8 mouse cellular contexts compared by ENCODE assay signal in genomic region chr11:69947337-69948065, GRCm38 (mm10). TPM values are rescaled to one million over a fixed set of nuclear protein-coding genes. Genes with fewer than 3 reads are reported as not detected.
DNase-seq lines count a peak whose midpoint lies in the region; ATAC-seq and TF ChIP-seq lines count a peak whose summit lies in the region.

No protein-coding gene starts in this region.

- no peak for TF ChIP-seq CTCF in bone marrow macrophage, adult 2 months (IDR thresholded peaks at IDR 0.05; ENCODE audit: low read depth, low read length)
- no peak for TF ChIP-seq CTCF in hindbrain, postnatal 0 days (IDR thresholded peaks at IDR 0.05; ENCODE audit: low read depth)

- peak overlapping the region; percentile 37; the same call in 1 of the 2 replicates for H3K9ac ChIP-seq in hindbrain, postnatal 0 days (replicated peaks; ENCODE audit: low read length)
- H3K9ac ChIP-seq in liver, embryonic 13.5 days = peak overlapping the region; percentile 87
- H3K9ac ChIP-seq in stomach, embryonic 14.5 days (replicated peaks; ENCODE audit: low read depth, low read length) = peak overlapping the region; percentile 47

- peak overlapping the region; percentile 6; the same call in 1 of the 2 replicates for H3K4me3 ChIP-seq in bone marrow macrophage, adult 2 months (ENCODE audit: insufficient read depth, low read length)
- H3K4me3 ChIP-seq in hindbrain, postnatal 0 days (ENCODE audit: low read length) = peak overlapping the region; percentile 42
- peak overlapping the region; percentile 78 for H3K4me3 ChIP-seq in liver, embryonic 13.5 days (replicated peaks)
- H3K4me3 ChIP-seq in stomach, embryonic 14.5 days (ENCODE audit: low read depth, low read length) = peak overlapping the region; percentile 46

- H3K9me3 ChIP-seq in hindbrain, postnatal 0 days (ENCODE audit: low read length) = no peaks in the 10 kb centered on the region
- H3K9me3 ChIP-seq in liver, embryonic 13.5 days (replicated peaks) = no peaks in the 10 kb centered on the region
- no peaks in the 10 kb centered on the region for H3K9me3 ChIP-seq in stomach, embryonic 14.5 days (ENCODE audit: control insufficient read depth, low read depth, low read length)

- 4% methylated on average over 29 of the region's 29 CpGs for WGBS in hindbrain, postnatal 0 days
- WGBS in liver, embryonic 13.5 days (ENCODE audit: insufficient replicate concordance) = 16% methylated on average over 29 of the region's 29 CpGs
- 2% methylated on average over 29 of the region's 29 CpGs for WGBS in stomach, embryonic 14.5 days

- no peaks in the 10 kb centered on the region for H3K36me3 ChIP-seq in hindbrain, postnatal 0 days (ENCODE audit: insufficient read depth, low read length)
- peaks cover 34% of the 10 kb centered on the region for H3K36me3 ChIP-seq in liver, embryonic 13.5 days
- H3K36me3 ChIP-seq in stomach, embryonic 14.5 days (ENCODE audit: control insufficient read depth, insufficient read depth, low read length) = peaks cover 20% of the 10 kb centered on the region

- H3K27ac ChIP-seq in bone marrow macrophage, adult 2 months (ENCODE audit: insufficient read depth, low read depth, low read length) = no peak overlapping the region
- peak overlapping the region; percentile 48; the same call in 1 of the 2 replicates for H3K27ac ChIP-seq in hindbrain, postnatal 0 days
- peak overlapping the region; percentile 93 for H3K27ac ChIP-seq in liver, embryonic 13.5 days
- H3K27ac ChIP-seq in stomach, embryonic 14.5 days (ENCODE audit: low read length) = peak overlapping the region; percentile 77

- ATAC-seq in hindbrain, postnatal 0 days = peak; percentile 48
- no peak for ATAC-seq in liver, embryonic 13.5 days (ENCODE audit: low read depth)
- ATAC-seq in stomach, embryonic 14.5 days (ENCODE audit: insufficient number of reproducible peaks, insufficient read depth, low FRiP score, low read depth) = peak; percentile 29

- DNase-seq in adipocyte (ENCODE audit: low spot score) = peak; percentile 32
- peak; percentile 78 for DNase-seq in gastrocnemius, postnatal 10 days
- peak; percentile 44 for DNase-seq in hindbrain, postnatal 0 days (ENCODE audit: low spot score)
- no peak for DNase-seq in liver, embryonic 13.5 days
- no peak for DNase-seq in yolk sac, embryonic 10.5 days (ENCODE audit: low spot score)
- no peak for DNase-seq in thymus, postnatal 0 days (ENCODE audit: low spot score)

- peak overlapping the region; percentile 57 for H3K4me2 ChIP-seq in hindbrain, postnatal 0 days (ENCODE audit: low read depth, low read length)
- H3K4me2 ChIP-seq in liver, embryonic 13.5 days = peak overlapping the region; percentile 95
- peak overlapping the region; percentile 55 for H3K4me2 ChIP-seq in stomach, embryonic 14.5 days (replicated peaks; ENCODE audit: low read depth, low read length)

- H3K27me3 ChIP-seq in hindbrain, postnatal 0 days (ENCODE audit: insufficient read depth, low read length) = peaks cover 6% of the 10 kb centered on the region; the same call in 1 of the 2 replicates
- peaks cover 59% of the 10 kb centered on the region for H3K27me3 ChIP-seq in liver, embryonic 13.5 days
- no peaks in the 10 kb centered on the region for H3K27me3 ChIP-seq in stomach, embryonic 14.5 days (ENCODE audit: control insufficient read depth, insufficient read depth, low read length)

- TF ChIP-seq POLR2A in bone marrow macrophage, adult 2 months (IDR thresholded peaks at IDR 0.05; ENCODE audit: borderline replicate concordance, low read depth, low read length) = no peak

- H3K4me1 ChIP-seq in bone marrow macrophage, adult 2 months (ENCODE audit: control insufficient read depth, insufficient read depth, low read length) = peaks cover 5% of the 10 kb centered on the region; the same call in 1 of the 2 replicates
- no peaks in the 10 kb centered on the region for H3K4me1 ChIP-seq in hindbrain, postnatal 0 days (ENCODE audit: insufficient read depth, low read length)
- H3K4me1 ChIP-seq in liver, embryonic 13.5 days (replicated peaks) = peaks cover 60% of the 10 kb centered on the region
- H3K4me1 ChIP-seq in stomach, embryonic 14.5 days (ENCODE audit: control insufficient read depth, insufficient read depth, low read length) = no peaks in the 10 kb centered on the region; the same call in 1 of the 2 replicates

RNA-seq across cellular contexts. Expression of gene Slc2a4, which starts 0.5 kb away (rescaled TPM):
- polyA plus RNA-seq in bone marrow macrophage, adult 2 months (2012; ENCODE audit: insufficient read depth, insufficient read length, missing spikeins) = not detected in 2 replicates
- 100 to 1,000 TPM; 128 to 165 TPM for total RNA-seq in gastrocnemius, postnatal 10 days (2021)
- total RNA-seq in hindbrain, postnatal 0 days (2014; rRNA removed) = 9.5 and 12.8 TPM in 2 replicates
- polyA plus RNA-seq in hindbrain, postnatal 0 days (2015; fragmentation: Nextera tagmentation; extraction: Ambion mirVana) = 6.1 and 6.5 TPM in 2 replicates
- polyA plus RNA-seq in liver, embryonic 13.5 days (2015; fragmentation: Nextera tagmentation; extraction: Ambion mirVana) = 14.2 TPM in 2 replicates
- 31.3 and 31.5 TPM in 2 replicates for polyA plus RNA-seq in stomach, embryonic 14.5 days (2014; fragmentation: Nextera tagmentation; extraction: Ambion mirVana)
- 11.7 and 11.9 TPM in 2 replicates for polyA plus RNA-seq in thymus, postnatal 0 days (2015; fragmentation: Nextera tagmentation; extraction: Ambion mirVana)

RNA-seq across cellular contexts. Expression of gene Ybx2, which starts 11.9 kb away (rescaled TPM):
- polyA plus RNA-seq in bone marrow macrophage, adult 2 months (2012; ENCODE audit: insufficient read depth, insufficient read length, missing spikeins) = not detected in 2 replicates
- 1 to 10 TPM; 2.7 to 4.1 TPM for total RNA-seq in gastrocnemius, postnatal 10 days (2021)
- 23.9 and 31.1 TPM in 2 replicates for total RNA-seq in hindbrain, postnatal 0 days (2014; rRNA removed)
- polyA plus RNA-seq in hindbrain, postnatal 0 days (2015; fragmentation: Nextera tagmentation; extraction: Ambion mirVana) = 3.3 and 5.9 TPM in 2 replicates
- polyA plus RNA-seq in liver, embryonic 13.5 days (2015; fragmentation: Nextera tagmentation; extraction: Ambion mirVana) = 0.28 and 0.30 TPM in 2 replicates
- 6.6 and 8.9 TPM in 2 replicates for polyA plus RNA-seq in stomach, embryonic 14.5 days (2014; fragmentation: Nextera tagmentation; extraction: Ambion mirVana)
- polyA plus RNA-seq in thymus, postnatal 0 days (2015; fragmentation: Nextera tagmentation; extraction: Ambion mirVana) = 2.6 and 3.6 TPM in 2 replicates

RNA-seq across cellular contexts. Expression of gene Cldn7, which starts 17.1 kb away (rescaled TPM):
- not detected in 2 replicates for polyA plus RNA-seq in bone marrow macrophage, adult 2 months (2012; ENCODE audit: insufficient read depth, insufficient read length, missing spikeins)
- under 1 TPM in 1 of 2 experiments, not detected in 1; 0.38 TPM for total RNA-seq in gastrocnemius, postnatal 10 days (2021)
- total RNA-seq in hindbrain, postnatal 0 days (2014; rRNA removed) = not detected in 2 replicates
- 0.18 and 0.19 TPM in 2 replicates for polyA plus RNA-seq in hindbrain, postnatal 0 days (2015; fragmentation: Nextera tagmentation; extraction: Ambion mirVana)
- 2.4 and 4.2 TPM in 2 replicates for polyA plus RNA-seq in liver, embryonic 13.5 days (2015; fragmentation: Nextera tagmentation; extraction: Ambion mirVana)
- polyA plus RNA-seq in stomach, embryonic 14.5 days (2014; fragmentation: Nextera tagmentation; extraction: Ambion mirVana) = 196 and 205 TPM in 2 replicates
- polyA plus RNA-seq in thymus, postnatal 0 days (2015; fragmentation: Nextera tagmentation; extraction: Ambion mirVana) = 14.4 and 14.8 TPM in 2 replicates

RNA-seq across cellular contexts. Expression of gene Eif5a, which starts 25.7 kb away (rescaled TPM):
- polyA plus RNA-seq in bone marrow macrophage, adult 2 months (2012; ENCODE audit: insufficient read depth, insufficient read length, missing spikeins) = 326 and 347 TPM in 2 replicates
- 100 to 1,000 TPM; 600 to 663 TPM for total RNA-seq in gastrocnemius, postnatal 10 days (2021)
- total RNA-seq in hindbrain, postnatal 0 days (2014; rRNA removed) = 491 and 500 TPM in 2 replicates
- 1,157 and 1,160 TPM in 2 replicates for polyA plus RNA-seq in hindbrain, postnatal 0 days (2015; fragmentation: Nextera tagmentation; extraction: Ambion mirVana)
- polyA plus RNA-seq in liver, embryonic 13.5 days (2015; fragmentation: Nextera tagmentation; extraction: Ambion mirVana) = 1,847 and 1,941 TPM in 2 replicates
- polyA plus RNA-seq in stomach, embryonic 14.5 days (2014; fragmentation: Nextera tagmentation; extraction: Ambion mirVana) = 1,510 and 1,553 TPM in 2 replicates
- 2,117 and 2,260 TPM in 2 replicates for polyA plus RNA-seq in thymus, postnatal 0 days (2015; fragmentation: Nextera tagmentation; extraction: Ambion mirVana)

RNA-seq across cellular contexts. Expression of gene Ctdnep1, which starts 33.5 kb away (rescaled TPM):
- polyA plus RNA-seq in bone marrow macrophage, adult 2 months (2012; ENCODE audit: insufficient read depth, insufficient read length, missing spikeins) = 176 and 194 TPM in 2 replicates
- 100 to 1,000 TPM; 237 to 249 TPM for total RNA-seq in gastrocnemius, postnatal 10 days (2021)
- 37.7 and 40.9 TPM in 2 replicates for total RNA-seq in hindbrain, postnatal 0 days (2014; rRNA removed)
- 24.7 and 25.0 TPM in 2 replicates for polyA plus RNA-seq in hindbrain, postnatal 0 days (2015; fragmentation: Nextera tagmentation; extraction: Ambion mirVana)
- polyA plus RNA-seq in liver, embryonic 13.5 days (2015; fragmentation: Nextera tagmentation; extraction: Ambion mirVana) = 8.7 and 10.1 TPM in 2 replicates
- polyA plus RNA-seq in stomach, embryonic 14.5 days (2014; fragmentation: Nextera tagmentation; extraction: Ambion mirVana) = 27.2 and 29.5 TPM in 2 replicates
- 24.1 and 25.6 TPM in 2 replicates for polyA plus RNA-seq in thymus, postnatal 0 days (2015; fragmentation: Nextera tagmentation; extraction: Ambion mirVana)

Comparison
In these comparisons a context has a peak if more than half of its experiments do, and no peak if none do; other contexts are left out.
1. DNase-seq: peak in adipocyte (single experiment), gastrocnemius, postnatal 10 days (single experiment) and hindbrain, postnatal 0 days (single experiment); none in liver, embryonic 13.5 days (single experiment), yolk sac, embryonic 10.5 days (single experiment) and thymus, postnatal 0 days (single experiment).
2. H3K4me3 ChIP-seq: peak in every context shown above with its lines; median percentile 78 in liver, embryonic 13.5 days; 46 in stomach, embryonic 14.5 days; 42 in hindbrain, postnatal 0 days; 6 in bone marrow macrophage, adult 2 months.
3. H3K9ac ChIP-seq: peak in every context shown above with its lines; median percentile 87 in liver, embryonic 13.5 days; 47 in stomach, embryonic 14.5 days; 37 in hindbrain, postnatal 0 days.
4. RNA of gene Cldn7, which starts 17.1 kb away (polyA plus RNA-seq): 196 to 205 TPM in stomach, embryonic 14.5 days; 14.4 to 14.8 TPM in thymus, postnatal 0 days, 2.4 to 4.2 TPM in liver, embryonic 13.5 days, 0.18 to 0.19 TPM in hindbrain, postnatal 0 days and not detected in bone marrow macrophage, adult 2 months; every median in the first group is over 10 times any median in the second.
5. Peak in every context shown above with its lines, with median percentiles within 50 percentile points of each other: H3K4me2 ChIP-seq.